Mouse (Mus musculus) CD4-positive, CD25-positive, alpha-beta regulatory T cell, adult 4 months (primary cell): Measurements from ENCODE around the gene Mrpl39. TPM values are rescaled to one million over a fixed set of nuclear protein-coding genes. Genes with fewer than 3 reads are reported as not detected.

Source experiments
- ATAC-seq: one replicate; pipeline ENCODE4 v1.8.0; 2017
- polyA plus RNA-seq, 2 experiments: library from polyadenylated mRNA; unstranded; fragments of 100-300 nt; shearing (Covaris generic); gene quantifications; one replicate each; pipeline ENCODE4 v1.2.1; 2017

Gene Mrpl39
- polyA plus RNA-seq: 10 to 100 TPM; 21.2 to 27.5 TPM

GRCm38 (mm10) chr16:84735166-84736105 is at the start of gene Mrpl39:
Mrpl39 (minus strand) TSS chr16:84735742.
- ATAC-seq: peak; percentile 96

- ATAC-seq: no peak
Measured at GRCm38 (mm10) chr16:84784966-84785365, 49.4 kb upstream of the Mrpl39 start.

DNA sequence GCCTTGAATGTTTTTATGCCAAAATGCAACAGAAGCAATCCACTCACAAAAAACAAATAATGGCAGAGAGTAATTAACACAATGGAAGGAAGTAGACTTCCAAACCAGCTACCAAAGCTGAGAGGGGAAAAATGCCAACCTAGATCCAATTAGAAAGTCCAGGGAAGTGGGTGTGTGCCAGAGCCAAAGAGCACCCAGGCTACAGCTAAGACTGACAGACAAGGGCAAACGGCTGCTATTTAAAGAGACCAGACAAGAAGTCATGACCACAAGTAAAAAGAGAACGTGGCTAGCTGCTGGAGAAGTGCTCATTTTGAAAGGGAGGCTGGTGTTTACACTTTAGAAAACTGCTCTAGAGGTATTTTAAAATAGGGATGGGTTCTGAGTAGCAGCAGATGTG is 47.7 kb upstream of the Mrpl39 start:
- no peak for ATAC-seq

DNA sequence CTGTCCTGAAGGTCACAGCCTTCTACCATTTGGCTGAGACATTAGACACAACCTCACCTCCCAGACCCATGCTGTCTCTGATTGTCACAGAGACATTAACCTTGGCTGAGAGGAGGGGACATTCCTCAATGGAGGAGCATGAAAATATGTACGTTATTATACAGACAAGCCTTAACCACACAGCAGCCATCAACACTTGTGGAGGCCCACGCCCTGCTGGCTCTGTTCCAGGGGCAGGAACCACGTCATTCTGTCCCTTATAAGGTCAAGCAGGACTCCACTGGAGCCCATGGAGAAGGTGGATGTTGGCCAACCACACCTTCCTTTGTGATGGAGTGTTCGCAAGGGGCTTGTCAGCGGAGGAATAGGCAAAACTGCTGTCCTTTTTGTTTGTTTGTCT is 44.2 kb upstream of the Mrpl39 start:
- no peak for ATAC-seq

DNA sequence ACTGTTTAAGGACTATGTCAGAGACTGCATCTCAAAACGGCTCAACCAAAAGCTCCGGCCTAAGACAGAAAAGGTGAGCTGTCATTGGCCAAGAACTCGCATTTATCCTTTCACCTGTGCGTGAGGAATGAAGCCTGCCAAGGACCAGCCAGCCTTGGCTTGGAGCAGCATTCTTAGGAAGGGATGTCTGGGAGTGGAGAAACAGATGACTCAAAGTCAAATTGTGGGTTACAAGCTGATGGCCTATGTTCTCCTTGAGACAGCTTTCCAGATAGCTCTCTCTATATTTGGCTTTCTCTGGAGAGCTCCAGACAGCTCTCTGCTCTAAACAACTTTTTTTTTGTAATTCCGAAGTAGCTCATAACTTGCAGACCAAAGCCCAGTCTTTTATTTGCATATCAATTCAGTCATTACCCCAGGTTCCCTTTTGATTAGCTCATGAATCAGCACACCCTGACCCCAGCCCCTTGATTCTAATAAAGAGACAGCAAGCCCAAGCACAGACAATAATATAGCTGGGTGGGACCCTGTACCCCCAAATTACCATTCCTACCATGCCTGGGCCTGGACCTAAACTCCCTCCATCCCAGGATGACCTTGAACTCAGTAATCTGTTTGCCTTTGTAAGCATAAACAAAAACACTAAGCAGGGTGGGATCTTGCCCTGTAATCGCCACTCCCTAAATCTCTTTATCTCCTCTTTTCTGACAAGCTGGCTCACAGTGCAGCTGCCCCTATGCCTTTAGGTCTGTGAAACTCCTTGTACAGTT is 43.5 kb upstream of the Mrpl39 start:
- no peak for ATAC-seq

DNA sequence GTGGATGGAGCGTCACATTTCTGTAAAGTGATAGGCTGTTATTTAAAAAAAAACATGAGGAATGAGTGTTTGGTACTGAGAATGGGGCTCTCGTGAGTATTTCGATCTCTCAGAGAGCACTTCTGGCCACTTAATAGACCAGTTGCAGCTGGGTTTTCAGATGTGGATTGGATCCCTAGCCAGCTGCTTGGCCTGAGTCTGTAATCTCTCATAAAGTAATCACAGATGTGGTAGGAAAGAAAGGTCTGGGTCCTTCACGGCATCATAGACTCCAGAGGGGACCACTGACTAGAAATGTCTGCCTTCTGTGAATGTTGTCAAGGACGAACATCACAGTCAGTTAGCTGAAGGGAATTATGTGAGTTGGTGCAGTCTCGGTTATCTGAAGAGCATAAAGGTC is 42.9 kb upstream of the Mrpl39 start:
- no peak for ATAC-seq

- ATAC-seq: no peak
Measured at GRCm38 (mm10) chr16:84776089-84776784, 40.7 kb upstream of the Mrpl39 start.

DNA sequence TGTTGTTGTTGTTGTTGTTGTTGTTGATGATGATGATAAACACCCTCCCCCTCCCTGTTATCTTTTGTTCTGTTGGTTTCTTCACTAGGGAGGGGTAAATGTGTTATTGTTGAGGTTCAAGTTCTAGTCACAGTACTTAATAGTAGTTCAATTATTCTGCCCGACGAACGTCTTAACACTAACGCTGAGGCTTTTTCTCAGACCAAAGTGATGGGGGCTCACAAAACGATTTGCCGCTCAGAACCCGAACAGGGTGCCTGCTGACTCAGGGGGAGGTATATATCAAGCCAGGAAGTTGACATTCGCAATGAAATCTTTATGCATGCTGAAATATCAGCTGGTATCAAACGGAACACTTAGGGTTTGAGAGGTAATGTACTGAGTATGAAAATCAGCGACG is 39.8 kb upstream of the Mrpl39 start:
- ATAC-seq: no peak

DNA sequence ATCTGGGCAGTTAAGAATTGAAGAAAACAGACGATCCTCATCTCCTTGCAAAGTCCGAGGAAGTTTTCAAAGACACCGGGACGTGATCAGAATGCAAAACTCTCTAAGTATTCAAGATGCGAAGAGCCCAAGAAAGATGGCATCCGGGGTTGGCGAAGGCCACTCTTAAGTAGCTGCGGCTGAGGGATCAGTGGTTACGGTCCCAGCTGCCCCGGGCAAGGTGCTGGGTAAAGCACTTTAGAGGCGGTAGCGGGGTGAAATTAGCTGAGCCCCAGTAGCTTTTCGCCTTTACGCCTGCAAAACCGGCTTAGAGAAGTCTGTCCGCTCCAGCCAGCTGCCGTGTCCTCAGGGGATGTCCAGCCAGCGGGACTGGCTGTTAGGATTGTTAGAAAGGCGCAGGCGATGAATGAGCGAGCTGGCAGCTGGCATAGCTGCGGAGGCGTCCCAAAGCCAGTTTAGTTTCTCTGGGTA is 39.3 kb upstream of the Mrpl39 start:
- peak; percentile 48 for ATAC-seq

GRCm38 (mm10) chr16:84774003-84774703 is 38.6 kb upstream of the Mrpl39 start, which contains the start of gene Jam2:
Jam2 (plus strand) TSS chr16:84774123.
- ATAC-seq: peak; percentile 58

DNA sequence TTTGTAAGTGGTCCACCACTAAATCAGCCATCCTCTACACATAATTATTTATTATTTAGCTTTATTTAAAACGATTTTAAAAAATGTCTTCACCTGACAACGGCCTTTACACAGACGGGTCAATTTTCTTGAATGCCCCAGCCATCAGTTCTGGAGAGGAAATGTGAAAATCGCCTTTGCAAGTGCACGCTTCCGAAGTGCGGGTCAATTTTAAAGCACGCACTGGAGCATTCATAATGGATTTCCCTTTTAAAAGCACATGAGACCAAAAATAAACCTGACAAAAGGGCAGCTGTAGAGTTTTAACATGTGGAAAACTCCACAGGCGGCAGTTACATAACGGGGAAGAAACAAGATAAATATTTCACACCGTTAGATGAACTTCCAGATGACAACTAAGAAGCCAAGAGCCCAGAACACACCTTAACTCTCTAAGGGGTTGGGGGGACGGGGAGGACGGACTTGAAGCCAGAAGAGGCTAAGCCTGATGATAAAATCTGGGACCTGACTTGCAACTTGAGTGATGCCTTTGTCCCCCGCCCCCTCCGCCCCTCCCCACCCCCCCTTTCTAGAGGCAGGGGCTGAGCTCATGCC is 37.8 kb upstream of the Mrpl39 start:
- no peak for ATAC-seq

GRCm38 (mm10) chr16:84772496-84773267 is 37.1 kb upstream of the Mrpl39 start:
- ATAC-seq: no peak

DNA sequence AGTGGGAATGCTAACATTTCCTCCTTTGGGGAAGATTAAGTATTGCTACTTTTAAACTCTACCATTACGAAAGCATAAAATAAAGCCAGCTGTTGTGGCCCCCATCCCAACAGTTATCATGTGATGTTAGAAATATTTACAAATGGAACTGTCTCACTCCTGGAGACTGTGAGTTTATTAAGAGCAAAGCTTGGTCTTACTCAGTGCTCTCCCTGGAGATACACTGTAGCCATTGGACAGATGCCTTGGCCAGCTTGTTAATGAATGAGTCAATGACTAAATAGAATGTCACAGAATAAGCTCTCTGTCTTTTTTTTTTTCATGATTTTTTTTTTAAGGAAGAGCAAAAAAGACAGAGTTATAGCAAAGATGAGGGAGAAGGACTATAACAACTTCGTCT is 35.9 kb upstream of the Mrpl39 start:
- ATAC-seq: no peak

- ATAC-seq: no peak
Measured at GRCm38 (mm10) chr16:84770891-84771290, 35.3 kb upstream of the Mrpl39 start.

- no peak for ATAC-seq
Measured at GRCm38 (mm10) chr16:84769619-84770464, 34.3 kb upstream of the Mrpl39 start.

DNA sequence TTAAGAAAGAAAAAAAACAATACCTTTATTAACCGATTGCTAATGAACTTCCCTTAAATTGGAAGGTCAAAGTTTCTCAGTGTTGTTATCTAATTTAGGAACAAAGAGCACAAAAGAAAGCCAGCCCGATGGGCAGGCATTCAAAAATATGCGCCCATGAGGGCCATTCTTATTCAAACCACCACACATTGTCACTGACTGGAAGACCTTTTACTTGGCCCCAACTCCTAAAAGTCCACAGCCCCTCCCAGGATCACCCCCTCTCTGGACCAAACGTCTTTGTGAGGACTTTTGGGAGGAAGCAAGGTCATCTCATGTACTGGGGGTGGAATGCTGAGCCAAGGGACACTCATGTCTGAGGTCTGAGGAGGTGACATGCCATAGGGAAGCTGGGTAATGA is 33.6 kb upstream of the Mrpl39 start:
- ATAC-seq: no peak

GRCm38 (mm10) chr16:84767956-84768355 is 32.4 kb upstream of the Mrpl39 start:
- no peak for ATAC-seq

DNA sequence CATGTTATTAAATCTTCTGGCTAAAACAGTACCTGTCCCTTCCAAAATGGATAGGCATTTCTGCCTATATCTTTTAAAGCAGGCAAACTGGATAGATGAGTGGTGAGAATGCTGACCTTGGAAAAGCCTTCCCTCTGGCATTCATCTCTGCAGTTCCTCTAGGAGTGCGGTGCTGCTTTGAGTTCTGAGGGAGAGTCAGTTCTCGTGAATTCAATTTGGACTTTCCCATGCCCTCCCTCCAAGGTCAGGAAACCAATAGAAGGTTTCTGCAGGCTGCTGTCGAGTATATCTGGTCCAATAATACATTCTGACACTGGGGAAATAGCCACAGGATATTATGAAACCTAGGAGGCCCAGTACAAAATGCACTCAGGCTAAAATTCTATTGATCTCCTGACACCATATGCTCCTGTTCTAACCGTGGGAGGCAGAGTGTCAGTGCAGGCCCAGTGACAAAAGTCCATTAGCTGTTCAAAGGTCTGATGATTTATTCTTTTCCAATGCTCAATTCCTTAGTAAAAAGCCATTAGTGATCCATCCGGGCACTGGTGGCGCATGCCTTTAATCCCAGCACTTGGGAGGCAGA is 10.3 kb upstream of the Mrpl39 start:
- no peak for ATAC-seq

DNA sequence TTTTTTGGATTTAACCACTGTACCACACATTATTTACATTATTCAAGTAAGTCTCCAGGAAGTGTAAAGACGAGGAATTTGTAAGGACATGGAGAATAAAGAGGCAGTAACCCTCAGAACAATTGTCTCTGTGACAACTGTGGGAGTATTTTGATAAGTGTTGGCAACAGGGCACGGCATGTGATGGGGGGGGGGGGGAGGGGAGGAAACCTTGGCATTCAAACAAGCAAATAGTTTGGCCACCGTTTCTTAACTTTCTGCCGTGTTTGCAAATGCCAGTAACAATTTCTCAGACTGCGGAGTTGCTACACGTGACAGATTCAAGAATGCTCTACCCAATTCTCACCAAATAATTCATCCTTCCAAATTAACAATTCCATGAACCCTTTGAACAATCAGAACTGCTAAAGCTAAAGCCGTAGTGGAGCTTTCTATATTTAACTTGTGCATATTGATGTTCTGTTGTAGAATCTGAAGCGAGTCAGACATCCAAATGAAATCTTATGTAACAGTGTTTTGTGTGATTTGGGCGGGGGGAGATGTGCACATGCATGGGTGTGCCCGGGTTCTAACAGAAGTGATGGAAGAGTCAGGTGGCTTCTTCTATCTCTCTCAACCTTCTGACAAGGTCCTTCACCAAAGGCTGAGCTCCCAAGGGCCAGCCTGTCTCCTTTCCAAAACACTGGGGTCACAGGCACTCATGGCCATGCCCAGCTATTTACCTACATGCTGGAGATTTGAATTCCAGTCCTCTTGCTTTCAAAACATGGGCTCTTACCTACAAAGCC is 9.4 kb upstream of the Mrpl39 start:
- no peak for ATAC-seq
